22 mouse cellular contexts compared by ENCODE assay signal in genomic region chr9:120930021-120930420, GRCm38 (mm10). TPM values are rescaled to one million over a fixed set of nuclear protein-coding genes. Genes with fewer than 3 reads are reported as not detected.
DNase-seq lines count a peak whose midpoint lies in the region; ATAC-seq and TF ChIP-seq lines count a peak whose summit lies in the region.
"Had no signal": no experiment of that assay in that cellular context is flagged by ENCODE, and none has a peak within 500 bp of the region (broad histone marks: within the 10 kb centered on the region; RNA-seq: fewer than 3 reads in every experiment).

No protein-coding gene starts in this region.

- H3K4me1 ChIP-seq in hindbrain, postnatal 0 days (ENCODE audit: insufficient read depth, low read length), result 0 out of 2 replicates have a peak, but pooled peaks cover 1% of the 10 kb centered on the region
- H3K4me1 ChIP-seq in hindbrain, embryonic 12.5 days, result peaks cover 9% of the 10 kb centered on the region
- H3K4me1 ChIP-seq in midbrain, embryonic 11.5 days (ENCODE audit: control insufficient read depth, insufficient read depth, low read length), result peaks cover 13% of the 10 kb centered on the region
- no peaks in the 10 kb centered on the region for H3K4me1 ChIP-seq in midbrain, postnatal 0 days (ENCODE audit: insufficient read depth, low read length)

- 0 out of 2 replicates have a peak overlapping the region, but pooled peaks have one; percentile 10 for H3K4me3 ChIP-seq in hindbrain, postnatal 0 days (ENCODE audit: low read length)
- no peak overlapping the region for H3K4me3 ChIP-seq in hindbrain, embryonic 12.5 days
- H3K4me3 ChIP-seq in midbrain, embryonic 11.5 days (ENCODE audit: low read depth, low read length), result no peak overlapping the region
- peak overlapping the region; percentile 31 for H3K4me3 ChIP-seq in midbrain, postnatal 0 days (ENCODE audit: low read depth, low read length)
- H3K4me3 ChIP-seq: heart, embryonic 10.5 days; limb, embryonic 12.5 days; liver, embryonic 12.5 days had no signal

- peak; percentile 74 for DNase-seq in heart, adult 11 months
- no peak for DNase-seq in heart, adult 18-20 months
- no peak for DNase-seq in hindbrain, postnatal 0 days (ENCODE audit: low spot score)
- DNase-seq in midbrain, embryonic 11.5 days (ENCODE audit: low spot score, missing footprints), result peak; percentile 87
- DNase-seq in midbrain, postnatal 0 days (ENCODE audit: low spot score), result no peak
- no peak for DNase-seq in kidney, postnatal 36 days
- DNase-seq in lung, postnatal 25 days (ENCODE audit: low spot score), result no peak
- DNase-seq: cerebellum, adult 18-20 months; cerebellum, postnatal 14 days; gastrocnemius, postnatal 25 days; heart, postnatal 14 days; kidney, postnatal 25 days; layer of hippocampus, postnatal 36 days; lung, adult 18-20 months; lung, postnatal 10 days; thymus, postnatal 25 days had no signal

- no peaks in the 10 kb centered on the region for H3K27me3 ChIP-seq in hindbrain, postnatal 0 days (ENCODE audit: insufficient read depth, low read length)
- no peaks in the 10 kb centered on the region for H3K27me3 ChIP-seq in hindbrain, embryonic 12.5 days
- H3K27me3 ChIP-seq in midbrain, embryonic 11.5 days (ENCODE audit: control insufficient read depth, insufficient read depth, low read length), result no peaks in the 10 kb centered on the region
- H3K27me3 ChIP-seq in midbrain, postnatal 0 days (ENCODE audit: insufficient read depth, low read length), result no peaks in the 10 kb centered on the region
- H3K27me3 ChIP-seq: limb, embryonic 12.5 days; liver, embryonic 12.5 days had no signal

- TF ChIP-seq CTCF in hindbrain, postnatal 0 days (IDR thresholded peaks at IDR 0.05; ENCODE audit: low read depth), result no peak
- no peak for TF ChIP-seq CTCF in midbrain, postnatal 0 days (IDR thresholded peaks at IDR 0.05)

- WGBS in hindbrain, postnatal 0 days, result 76% methylated on average over 12 of the region's 12 CpGs
- 89% methylated on average over 12 of the region's 12 CpGs for WGBS in hindbrain, embryonic 12.5 days
- 76% methylated on average over 12 of the region's 12 CpGs for WGBS in midbrain, embryonic 11.5 days
- 48% methylated on average over 12 of the region's 12 CpGs for WGBS in midbrain, postnatal 0 days

- H3K27ac ChIP-seq in hindbrain, postnatal 0 days, result peak overlapping the region; percentile 54
- no peak overlapping the region for H3K27ac ChIP-seq in hindbrain, embryonic 12.5 days
- H3K27ac ChIP-seq in midbrain, embryonic 11.5 days (ENCODE audit: low read depth, low read length), result peak overlapping the region; percentile 49
- peak overlapping the region; percentile 93 for H3K27ac ChIP-seq in midbrain, postnatal 0 days (ENCODE audit: low read depth, low read length)
- H3K27ac ChIP-seq: heart, embryonic 10.5 days; limb, embryonic 12.5 days; liver, embryonic 12.5 days had no signal

- no peaks in the 10 kb centered on the region for H3K9me3 ChIP-seq in hindbrain, postnatal 0 days (ENCODE audit: low read length)
- no peaks in the 10 kb centered on the region for H3K9me3 ChIP-seq in hindbrain, embryonic 12.5 days (replicated peaks)
- no peaks in the 10 kb centered on the region for H3K9me3 ChIP-seq in midbrain, embryonic 11.5 days (ENCODE audit: control insufficient read depth, low read length)
- H3K9me3 ChIP-seq in midbrain, postnatal 0 days (ENCODE audit: low read length), result no peaks in the 10 kb centered on the region
- H3K9me3 ChIP-seq: heart, embryonic 10.5 days; limb, embryonic 12.5 days; liver, embryonic 12.5 days had no signal

- no peak overlapping the region for H3K9ac ChIP-seq in hindbrain, postnatal 0 days (replicated peaks; ENCODE audit: low read length)
- no peak overlapping the region; the same call in 1 of the 2 replicates for H3K9ac ChIP-seq in hindbrain, embryonic 12.5 days
- no peak overlapping the region for H3K9ac ChIP-seq in midbrain, embryonic 11.5 days (ENCODE audit: low read length)
- H3K9ac ChIP-seq in midbrain, postnatal 0 days (replicated peaks; ENCODE audit: low read length, poor library complexity, severe bottlenecking), result peak overlapping the region; percentile 61
- H3K9ac ChIP-seq: limb, embryonic 12.5 days; liver, embryonic 12.5 days had no signal

- no peaks in the 10 kb centered on the region for H3K36me3 ChIP-seq in hindbrain, postnatal 0 days (ENCODE audit: insufficient read depth, low read length)
- no peaks in the 10 kb centered on the region for H3K36me3 ChIP-seq in hindbrain, embryonic 12.5 days
- no peaks in the 10 kb centered on the region for H3K36me3 ChIP-seq in midbrain, embryonic 11.5 days (ENCODE audit: control insufficient read depth, insufficient read depth, low read length)
- H3K36me3 ChIP-seq in midbrain, postnatal 0 days (ENCODE audit: insufficient read depth, low read length), result no peaks in the 10 kb centered on the region
- H3K36me3 ChIP-seq: heart, embryonic 10.5 days; limb, embryonic 12.5 days; liver, embryonic 12.5 days had no signal

- ATAC-seq in hindbrain, postnatal 0 days, result no peak
- no peak for ATAC-seq in hindbrain, embryonic 12.5 days (ENCODE audit: low FRiP score)
- no peak for ATAC-seq in midbrain, embryonic 11.5 days (ENCODE audit: low FRiP score)
- ATAC-seq in midbrain, postnatal 0 days (ENCODE audit: low FRiP score), result no peak
- ATAC-seq: CD4-positive, CD25-positive, alpha-beta regulatory T cell, adult 4 months; intestine, postnatal 0 days; liver, embryonic 12.5 days had no signal

- H3K4me2 ChIP-seq in hindbrain, postnatal 0 days (ENCODE audit: low read depth, low read length), result peak overlapping the region; percentile 27; the same call in 1 of the 2 replicates
- H3K4me2 ChIP-seq in hindbrain, embryonic 12.5 days (replicated peaks), result no peak overlapping the region
- 0 out of 2 replicates have a peak overlapping the region, but pooled peaks have one; percentile 16 for H3K4me2 ChIP-seq in midbrain, embryonic 11.5 days
- peak overlapping the region; percentile 30 for H3K4me2 ChIP-seq in midbrain, postnatal 0 days (ENCODE audit: low read depth, low read length, poor library complexity, severe bottlenecking)
- H3K4me2 ChIP-seq: limb, embryonic 12.5 days; liver, embryonic 12.5 days had no signal

RNA-seq across cellular contexts. Expression of gene Ctnnb1, which starts 1.0 kb away (rescaled TPM):
- 100 to 1,000 TPM; 384 to 392 TPM for total RNA-seq in heart, adult 18-20 months (2021)
- total RNA-seq in hindbrain, postnatal 0 days (2014; rRNA removed), result 861 and 986 TPM in 2 replicates
- polyA plus RNA-seq in hindbrain, postnatal 0 days (2015; fragmentation: Nextera tagmentation; extraction: Ambion mirVana), result 287 and 288 TPM in 2 replicates
- 672 and 677 TPM in 2 replicates for polyA plus RNA-seq in hindbrain, embryonic 12.5 days (2016; fragmentation: Nextera tagmentation; extraction: Ambion mirVana)
- 999 and 1,044 TPM in 2 replicates for polyA plus RNA-seq in midbrain, embryonic 11.5 days (2014; fragmentation: Nextera tagmentation; extraction: Ambion mirVana)
- total RNA-seq in midbrain, postnatal 0 days (2014; rRNA removed), result 917 and 1,042 TPM in 2 replicates
- polyA plus RNA-seq in midbrain, postnatal 0 days (2015; fragmentation: Nextera tagmentation; extraction: Ambion mirVana), result 320 and 347 TPM in 2 replicates

Comparison
In these comparisons a context has a peak if more than half of its experiments do, and no peak if none do; other contexts are left out.
1. DNase-seq: peak in heart, adult 11 months (single experiment) and midbrain, embryonic 11.5 days (single experiment); none in heart, adult 18-20 months (0 of 2), hindbrain, postnatal 0 days (single experiment), midbrain, postnatal 0 days (single experiment), kidney, postnatal 36 days (0 of 2) and lung, postnatal 25 days (single experiment).
2. H3K4me3 ChIP-seq: peak in hindbrain, postnatal 0 days (single experiment) and midbrain, postnatal 0 days (single experiment); none in hindbrain, embryonic 12.5 days (single experiment) and midbrain, embryonic 11.5 days (single experiment).